Mouse (Mus musculus) ES-Bruce4 (cell line): ENCODE measurements at regions not wholly inside any gene's neighbourhood (a gene's known extent, or its start where the extent isn't known, plus 50 kb on each side); places are given as distances from the start of the nearest gene placed in this dataset.

Experiments
- CTCF ChIP-seq: IDR thresholded peaks from one replicate; pipeline ENCODE4 v1.8.1; 2011; ENCODE audit warnings: low read depth, low read length
- POLR2A ChIP-seq: IDR thresholded peaks from one replicate; pipeline ENCODE4 v1.8.1; 2011; ENCODE audit warnings: low read length; ENCODE audit not compliant: insufficient read depth

DNA sequence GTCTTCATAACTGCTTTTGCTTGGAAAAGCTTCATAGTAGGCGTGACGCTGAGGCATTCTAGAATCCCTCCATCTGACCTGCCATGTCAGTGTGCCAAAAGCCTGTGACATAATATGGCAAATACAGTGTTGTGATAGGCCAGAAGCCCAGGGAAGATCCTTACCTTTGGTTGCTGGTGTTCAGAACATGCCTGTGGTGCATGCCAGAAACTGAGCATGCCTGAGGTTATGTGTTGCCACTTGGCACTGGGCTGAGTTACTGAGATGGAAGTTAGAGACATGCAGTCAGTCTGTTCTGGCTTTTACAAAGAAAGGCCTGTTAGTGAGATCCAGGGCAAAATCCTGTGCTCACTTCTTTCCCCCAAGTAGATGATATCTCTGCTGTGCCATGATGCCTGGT lies 412.7 kb upstream of the Gm11042 start:
- TF ChIP-seq CTCF (no peak), POLR2A (no peak)
